Mouse (Mus musculus): ENCODE measurements around the gene Sgms2.

- no peak for TF ChIP-seq MYOD1 (IDR thresholded peaks at IDR 0.05; ENCODE audit: control insufficient read depth, insufficient read length, low read depth)
- no peak for TF ChIP-seq CTCF (IDR thresholded peaks at IDR 0.05; ENCODE audit: control insufficient read depth, insufficient read depth, insufficient read length)
- TF ChIP-seq MYOG (IDR thresholded peaks at IDR 0.05; ENCODE audit: control insufficient read depth, extremely low read depth, insufficient read length), result no peak
- no peak for TF ChIP-seq MAX (IDR thresholded peaks at IDR 0.05)
Measured at GRCm38 (mm10) chr3:131335117-131335547, 156.1 kb downstream of the Sgms2 start.
